Mouse (Mus musculus): ENCODE measurements around the gene Olfr429. TPM values are rescaled to one million over a fixed set of nuclear protein-coding genes. Genes with fewer than 3 reads are reported as not detected.
A peak's percentile ranks its signal among the peaks of the same experiment; 100 is the strongest.
"Not testable (repeated sequence)": the region's sequence is repeated elsewhere in the genome, so short reads cannot be mapped to it uniquely, and the experiment has no call there.

Olfr429 gene
- not detected for total RNA-seq (2021)

DNA sequence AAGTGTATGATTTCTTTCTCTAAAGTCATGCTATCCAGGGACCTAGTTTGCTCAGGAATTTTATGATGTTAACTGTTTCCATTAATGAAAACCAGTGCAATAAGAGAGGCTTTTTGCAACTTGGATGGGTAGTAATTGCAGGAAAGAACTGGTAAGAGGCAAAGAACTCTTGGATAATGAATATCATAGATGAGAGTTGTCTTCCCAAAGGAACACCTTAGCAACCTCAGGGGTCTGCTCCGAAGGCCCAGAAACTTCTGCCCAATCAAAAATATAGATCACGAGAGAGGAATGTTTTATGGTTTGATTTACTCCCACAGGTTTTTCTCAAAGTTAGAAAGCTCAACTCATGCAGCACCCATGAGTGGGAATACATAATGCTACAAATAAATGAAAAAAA lies at the start of gene Olfr429:
Gene Olfr429, plus strand, starts transcription at position 301 of the 400 bp plus-strand sequence.
- intact Hi-C loops (cut with DNase I) = no loop called here
- no peak for DNase-seq

DNA sequence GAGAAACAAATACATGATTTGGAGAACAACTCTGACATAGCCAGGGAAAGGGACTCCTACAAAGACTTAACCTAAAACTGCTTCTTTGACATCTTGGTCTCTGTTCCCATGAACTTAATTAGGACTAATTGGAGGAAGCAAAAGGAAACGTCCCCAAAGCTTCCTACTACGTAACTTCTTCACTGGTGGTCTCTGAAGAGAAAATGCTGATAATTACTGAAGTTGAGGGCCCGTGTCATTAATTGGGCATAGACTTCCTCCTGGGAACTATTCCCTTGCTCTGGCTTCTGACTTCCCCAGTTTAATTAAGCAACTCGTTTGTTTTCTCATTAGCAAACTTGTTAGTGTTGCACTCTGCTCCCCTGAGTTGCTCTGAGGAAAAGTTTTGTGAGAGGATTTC lies 48.3 kb upstream of the Olfr429 start:
- intact Hi-C loops (cut with DNase I) = no loop called here
- no peak for DNase-seq

- DNase-seq = no peak
- intact Hi-C loops (cut with DNase I) = no loop called here
These were observed 45.7 kb upstream of the Olfr429 start for GRCm38 (mm10) chr1:174038480-174038879.

- intact Hi-C loops (cut with DNase I) = no loop called here
- DNase-seq = peak; percentile 73 to 79
These were observed 43.5 kb upstream of the Olfr429 start, which contains the start of gene Olfr433 for GRCm38 (mm10) chr1:174040523-174041177. TSS of gene Olfr433 (plus strand) at chr1:174040705.

DNA sequence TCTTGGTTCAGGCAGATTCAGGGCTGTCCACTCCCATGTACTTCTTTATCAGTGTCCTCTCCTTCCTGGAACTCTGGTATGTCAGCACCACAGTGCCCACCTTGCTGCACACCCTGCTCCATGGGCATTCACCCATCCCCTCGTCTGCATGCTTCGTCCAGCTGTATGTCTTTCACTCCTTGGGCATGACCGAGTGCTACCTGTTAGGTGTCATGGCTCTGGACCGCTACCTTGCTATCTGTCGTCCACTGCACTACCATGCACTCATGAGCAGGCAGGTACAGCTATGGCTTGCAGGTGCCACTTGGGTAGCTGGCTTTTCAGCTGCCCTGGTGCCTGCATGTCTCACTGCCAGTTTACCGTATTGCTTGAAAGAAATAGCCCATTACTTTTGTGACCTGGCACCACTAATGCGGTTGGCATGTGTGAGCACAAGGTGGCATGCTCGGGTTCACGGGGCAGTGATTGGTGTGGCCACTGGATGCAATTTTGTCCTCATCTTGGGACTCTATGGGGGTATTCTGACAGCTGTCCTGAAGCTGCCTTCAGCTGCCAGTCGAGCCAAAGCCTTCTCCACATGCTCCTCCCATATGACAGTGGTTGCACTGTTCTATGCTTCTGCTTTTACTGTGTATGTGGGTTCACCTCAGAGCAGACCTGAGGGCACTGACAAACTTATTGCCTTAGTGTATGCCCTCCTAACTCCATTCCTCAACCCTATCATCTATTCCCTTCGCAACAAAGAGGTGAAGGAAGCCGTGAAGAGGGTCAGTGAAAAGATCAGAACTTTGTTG lies 41.8 kb upstream of the Olfr429 start:
- DNase-seq; intact Hi-C loops (cut with DNase I): not testable (repeated sequence)

- intact Hi-C loops (cut with DNase I) = no loop called here
- no peak for DNase-seq
These were observed 39.7 kb upstream of the Olfr429 start for GRCm38 (mm10) chr1:174044431-174044830.

GRCm38 (mm10) chr1:174048227-174048626 lies 35.9 kb upstream of the Olfr429 start:
- intact Hi-C loops (cut with DNase I); DNase-seq: not testable (repeated sequence)

GRCm38 (mm10) chr1:174048893-174049292 lies 35.2 kb upstream of the Olfr429 start, which contains the start of gene Olfr432:
TSS of gene Olfr432 (plus strand) at chr1:174049205.
- no peak for DNase-seq
- intact Hi-C loops (cut with DNase I) = no loop called here

- DNase-seq; intact Hi-C loops (cut with DNase I): not testable (repeated sequence)
These were observed 34.8 kb upstream of the Olfr429 start for GRCm38 (mm10) chr1:174049357-174049756.

DNA sequence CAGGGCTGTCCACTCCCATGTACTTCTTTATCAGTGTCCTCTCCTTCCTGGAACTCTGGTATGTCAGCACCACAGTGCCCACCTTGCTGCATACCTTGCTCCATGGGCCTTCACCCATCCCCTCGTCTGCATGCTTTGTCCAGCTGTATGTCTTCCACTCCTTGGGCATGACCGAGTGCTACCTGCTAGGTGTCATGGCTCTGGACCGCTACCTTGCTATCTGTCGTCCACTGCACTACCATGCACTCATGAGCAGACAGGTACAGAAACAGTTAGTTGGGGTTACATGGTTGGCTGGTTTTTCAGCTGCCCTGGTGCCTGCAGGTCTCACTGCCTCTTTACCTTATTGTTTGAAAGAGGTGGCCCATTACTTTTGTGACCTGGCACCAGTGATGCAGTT lies 33.6 kb upstream of the Olfr429 start:
- intact Hi-C loops (cut with DNase I) = no loop called here
- no peak for DNase-seq

DNA sequence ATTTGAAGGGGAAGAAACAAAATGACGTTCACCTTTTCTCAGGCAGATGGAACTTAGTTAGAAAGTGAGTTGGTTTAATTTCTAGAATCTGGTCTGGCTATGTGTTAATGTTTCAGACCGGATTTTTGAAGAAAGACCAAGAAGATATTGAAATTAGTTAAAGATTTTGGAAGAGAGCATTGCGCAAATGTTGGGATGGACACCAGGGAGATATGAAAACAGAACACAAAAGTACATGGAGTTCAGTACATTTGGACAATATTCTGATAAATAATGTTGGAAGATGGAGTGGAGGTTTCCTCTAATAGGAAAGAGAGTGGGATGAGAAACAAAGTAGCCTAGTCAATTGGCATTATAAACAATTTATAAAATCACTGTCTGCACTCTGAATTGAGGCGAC lies 32.6 kb upstream of the Olfr429 start:
- no peak for DNase-seq
- intact Hi-C loops (cut with DNase I) = no loop called here

DNA sequence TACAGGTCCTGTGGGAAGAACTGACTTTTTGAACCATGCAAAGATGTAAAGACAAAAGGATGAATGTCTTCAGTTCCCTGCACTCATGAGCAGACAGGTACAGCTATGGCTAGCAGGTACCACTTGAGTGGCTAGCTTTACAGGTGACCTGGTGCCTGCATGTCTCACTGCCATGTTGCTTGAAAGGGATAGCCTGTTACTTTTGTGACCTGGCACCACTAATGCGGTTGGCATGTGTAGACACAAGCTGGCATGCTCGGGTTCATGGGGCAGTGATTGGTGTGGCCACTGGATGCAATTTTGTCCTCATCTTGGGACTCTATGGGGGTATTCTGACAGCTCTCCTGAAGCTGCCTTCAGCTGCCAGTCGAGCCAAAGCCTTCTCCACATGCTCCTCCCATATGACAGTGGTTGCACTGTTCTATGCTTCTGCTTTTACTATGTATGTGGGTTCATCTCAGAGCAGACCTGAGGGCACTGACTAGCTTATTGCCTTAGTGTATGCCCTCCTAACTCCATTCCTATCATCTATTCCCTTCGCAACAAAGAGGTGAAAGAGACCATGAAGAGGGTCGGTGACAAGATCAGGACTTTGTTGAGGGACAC lies 32.1 kb upstream of the Olfr429 start:
- DNase-seq = no peak

GRCm38 (mm10) chr1:174052981-174053380 lies 31.1 kb upstream of the Olfr429 start:
- intact Hi-C loops (cut with DNase I) = no loop called here
- DNase-seq = no peak

More for the DNA sequence above, 32.1 kb upstream of the Olfr429 start:
- intact Hi-C loops (cut with DNase I) = no loop called here

DNA sequence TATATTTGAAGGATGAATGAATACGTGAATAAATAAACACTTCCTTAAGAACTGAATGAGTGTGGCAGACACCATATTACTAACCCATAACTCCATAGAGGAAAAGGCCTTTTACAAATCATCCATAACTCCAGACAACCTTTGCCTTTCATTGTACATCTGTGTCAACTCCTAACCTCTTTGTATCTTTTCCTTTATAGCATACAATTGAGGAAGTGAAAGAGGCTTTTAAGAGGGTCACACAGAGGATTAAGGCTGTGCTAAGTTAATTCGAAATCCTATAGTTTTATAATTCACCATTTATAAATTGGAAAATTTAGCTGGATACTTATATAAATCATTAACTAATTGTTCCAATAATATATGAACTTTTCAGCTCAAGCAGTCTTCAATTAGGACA lies 28.9 kb upstream of the Olfr429 start:
- DNase-seq = no peak
- intact Hi-C loops (cut with DNase I) = no loop called here

DNA sequence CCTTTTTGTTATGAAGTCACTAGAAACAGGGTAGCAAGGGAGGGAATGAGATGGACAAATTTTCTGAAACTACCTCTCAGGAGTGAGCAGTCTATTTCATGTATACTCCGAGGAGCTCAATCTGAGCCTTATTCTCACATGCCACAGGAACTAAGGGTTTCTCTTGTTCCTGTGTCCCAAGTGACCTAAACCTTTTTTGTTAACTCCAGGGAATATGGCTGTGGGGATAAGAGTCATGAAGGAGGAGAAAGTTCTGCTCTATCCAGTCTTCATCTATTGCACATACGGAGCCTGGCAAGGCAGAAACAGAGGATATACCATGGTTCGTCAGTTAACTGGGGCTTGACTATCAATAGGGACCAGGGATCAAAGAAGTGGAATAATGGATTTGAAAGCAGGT lies 17.8 kb upstream of the Olfr429 start, which contains the start of gene Olfr430:
Gene Olfr430, plus strand, starts transcription at position 301 of the 400 bp plus-strand sequence.
- no peak for DNase-seq
- intact Hi-C loops (cut with DNase I) = no loop called here

DNA sequence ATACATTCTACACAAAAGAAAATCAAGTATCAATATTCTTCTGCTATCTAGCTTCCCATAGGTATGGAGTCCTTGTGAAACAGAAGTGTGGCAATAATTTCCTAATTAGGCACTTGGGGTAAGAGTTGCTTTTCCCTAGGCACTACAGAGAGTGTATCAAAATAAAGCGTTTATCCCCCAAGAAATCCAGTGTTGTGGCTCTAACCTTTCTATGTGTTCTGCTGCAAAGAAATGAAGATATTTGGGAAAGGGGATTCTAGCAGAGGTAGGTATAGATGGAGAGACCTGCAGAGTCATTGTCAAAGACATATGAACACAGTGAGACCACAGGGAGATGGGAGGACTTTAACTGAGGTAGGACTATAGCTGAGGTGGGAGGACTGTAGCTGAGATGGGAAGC lies 12.5 kb downstream of the Olfr429 start, which contains the start of gene Olfr427:
Gene Olfr427, plus strand, starts transcription at position 301 of the 400 bp plus-strand sequence.
- intact Hi-C loops (cut with DNase I) = no loop called here
- DNase-seq = no peak

DNA sequence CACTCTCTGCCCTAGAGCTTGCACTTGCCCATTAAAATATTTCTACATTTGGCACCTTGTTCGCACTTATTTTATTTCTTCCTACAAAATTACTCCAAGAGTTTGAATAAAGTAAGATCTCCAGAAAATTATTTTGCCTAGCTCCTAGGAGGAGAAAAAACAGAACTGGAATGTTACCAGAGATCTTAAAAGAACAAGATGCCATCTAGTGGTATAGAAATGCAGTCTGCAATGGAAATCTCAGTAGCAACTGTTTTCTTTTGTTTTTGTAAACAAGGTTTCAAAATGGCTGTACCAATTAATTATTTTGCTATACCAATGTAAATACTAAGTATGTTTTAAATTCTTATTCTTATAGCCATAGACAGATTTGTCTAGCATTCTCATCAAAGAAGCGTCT lies 19.6 kb downstream of the Olfr429 start:
- no peak for DNase-seq
- intact Hi-C loops (cut with DNase I) = loop anchor here (1.0 to 10.0 kb wide), 2 partner anchors 249 to 647 kb away; no protein-coding TSS in a partner anchor

DNA sequence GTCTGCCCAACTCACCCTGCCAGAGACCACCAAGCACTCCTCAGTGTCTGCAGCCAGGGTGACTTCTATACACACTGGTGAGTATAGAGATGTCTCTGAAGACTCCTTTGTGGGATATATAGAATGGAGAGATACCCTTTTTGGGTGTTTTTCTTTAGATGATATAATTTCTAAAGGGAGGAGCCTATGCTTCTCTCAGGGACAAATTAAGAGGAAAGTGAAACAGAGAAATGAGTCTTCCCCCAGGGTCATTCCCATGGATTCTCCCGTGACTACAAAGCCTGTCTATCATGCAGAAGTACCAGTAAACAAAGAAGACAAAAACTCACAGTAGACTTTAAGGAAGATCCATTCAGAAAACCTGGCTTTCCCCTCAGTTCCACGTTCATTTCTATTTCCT lies 36.9 kb downstream of the Olfr429 start, which contains the start of gene Olfr231:
Gene Olfr231, minus strand, starts transcription at position 101 of the 400 bp plus-strand sequence.
- intact Hi-C loops (cut with DNase I) = no loop called here

DNA sequence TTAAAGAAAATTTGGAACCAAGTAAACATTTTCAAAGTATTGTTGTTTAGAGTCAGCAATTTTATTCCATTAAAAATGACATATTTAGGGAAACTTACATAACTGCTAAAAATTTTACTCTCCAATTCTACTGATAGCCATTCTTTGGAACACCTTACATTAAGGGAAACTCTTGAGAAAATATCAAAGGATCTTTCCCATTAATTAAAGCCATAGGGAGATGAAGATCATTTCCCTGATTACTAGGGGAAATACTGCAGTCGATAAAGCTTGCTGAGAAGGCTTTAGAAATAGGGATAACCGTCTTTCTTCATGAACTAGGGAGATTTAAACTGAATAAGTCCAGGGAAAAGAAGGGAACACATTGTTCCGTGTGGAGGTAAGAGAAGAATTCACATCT lies 47.1 kb downstream of the Olfr429 start, which contains the start of gene Olfr424:
Gene Olfr424, plus strand, starts transcription at position 301 of the 400 bp plus-strand sequence.
- intact Hi-C loops (cut with DNase I) = no loop called here
- no peak for DNase-seq

More for the DNA sequence above, 36.9 kb downstream of the Olfr429 start, which contains the start of gene Olfr231:
- no peak for DNase-seq

DNA sequence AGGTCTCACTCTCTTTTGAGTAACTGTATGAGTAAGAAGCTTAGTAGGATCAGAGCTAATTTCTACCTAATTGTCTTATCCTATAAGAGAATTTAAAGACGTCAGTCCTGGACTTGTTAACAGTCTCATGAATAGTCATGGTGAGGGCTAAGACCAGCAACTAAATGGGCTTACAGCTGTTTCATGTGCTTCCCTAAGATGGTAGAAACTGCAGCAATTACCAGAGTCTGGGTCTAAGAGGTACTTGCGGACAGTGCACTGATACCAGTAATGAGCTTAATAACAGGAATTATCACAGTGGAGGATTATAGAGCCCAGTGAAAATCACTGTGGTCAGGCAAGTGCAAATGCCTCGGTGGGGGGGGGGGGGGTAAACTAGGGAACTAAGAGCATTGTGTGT lies 47.9 kb downstream of the Olfr429 start:
- no peak for DNase-seq
- intact Hi-C loops (cut with DNase I) = no loop called here

Measured in heart, postnatal 36 days (tissue).